ENCODE assay signal across 14 mouse cellular contexts in the genomic region with DNA sequence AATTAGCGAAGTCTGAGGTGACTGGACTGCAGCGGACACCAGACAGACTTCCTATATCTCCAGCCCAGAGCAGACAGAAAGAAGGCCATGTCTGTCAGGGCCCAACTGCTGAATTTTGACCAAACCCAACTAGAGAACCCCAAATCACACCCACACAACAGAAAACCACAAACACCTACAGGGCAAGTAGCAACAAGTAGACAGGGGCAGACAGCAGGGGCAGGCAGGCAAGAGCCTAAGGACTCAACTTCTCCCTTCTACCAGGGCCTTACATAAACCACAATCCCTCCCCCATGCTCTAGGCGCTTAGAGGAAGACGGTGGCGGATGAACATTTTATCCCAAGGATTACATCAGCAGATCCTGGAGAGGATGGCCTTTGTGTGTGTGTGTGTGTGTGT. TPM values are rescaled to one million over a fixed set of nuclear protein-coding genes. Genes with fewer than 3 reads are reported as not detected.
A peak's percentile ranks its signal among the peaks of the same experiment; 100 is the strongest.
DNase-seq lines count a peak whose midpoint lies in the region; TF ChIP-seq lines count a peak whose summit lies in the region.
"Had no signal": no experiment of that assay in that cellular context is flagged by ENCODE, and none has a peak within 500 bp of the region (broad histone marks: within the 10 kb centered on the region; RNA-seq: fewer than 3 reads in every experiment).

No protein-coding gene starts in this region.

- 52% methylated on average over 5 of the region's 5 CpGs for WGBS in spleen, adult 2 months

- TF ChIP-seq CTCF in spleen, adult 2 months (IDR thresholded peaks at IDR 0.05; ENCODE audit: extremely low read depth, insufficient read depth, insufficient read length, insufficient replicate concordance): no peak

- no peaks in the 10 kb centered on the region for H3K27me3 ChIP-seq in spleen, adult 2 months (ENCODE audit: control insufficient read depth, insufficient read depth, low read length)

- DNase-seq in heart, adult 11 months: peak; percentile 93
- DNase-seq in heart, adult 18-20 months: no peak
- DNase-seq in spleen, adult 2 months (ENCODE audit: low read depth in 1 of 2, low spot score in 2 of 2): no peak
- no peak for DNase-seq in spleen, postnatal 10 days (ENCODE audit: low spot score in 2 of 2)
- DNase-seq in lung, postnatal 36 days: peak; percentile 37
- DNase-seq in adrenal gland, adult (ENCODE audit: inconsistent age in 2 of 2, low spot score in 1 of 2): no peak
- DNase-seq in Muller cell, postnatal 12 days (ENCODE audit: inconsistent ontology term): no peak
- DNase-seq in kidney, postnatal 14 days: no peak
- DNase-seq: adrenal gland, postnatal 14 days; cerebellum, adult 11-12 months; gastrocnemius, postnatal 10 days; kidney, adult 11 months; left cerebral cortex, postnatal 4 days had no signal

- H3K4me1 ChIP-seq in spleen, adult 2 months (ENCODE audit: control insufficient read depth, insufficient read depth, insufficient read length): peaks cover 40% of the 10 kb centered on the region

- H3K36me3 ChIP-seq in spleen, adult 2 months (ENCODE audit: control insufficient read depth, insufficient read depth, low read length): no peaks in the 10 kb centered on the region

- H3K27ac ChIP-seq in spleen, adult 2 months (ENCODE audit: insufficient read depth, low read length): peak overlapping the region; percentile 7
- H3K27ac ChIP-seq: layer of hippocampus, adult 2 months had no signal

- no peak for TF ChIP-seq POLR2A in spleen, adult 2 months (IDR thresholded peaks at IDR 0.05; ENCODE audit: low read depth, low read length)

- no peak overlapping the region for H3K4me3 ChIP-seq in spleen, adult 2 months (ENCODE audit: extremely low read depth, insufficient read depth, insufficient read length)
- H3K4me3 ChIP-seq: layer of hippocampus, adult 2 months had no signal

RNA-seq across cellular contexts. Expression of a gene that starts 22.5 kb away (rescaled TPM):
- 10 to 100 TPM; 66.2 to 69.4 TPM for total RNA-seq in heart, adult 18-20 months (2021)
- polyA plus RNA-seq in spleen, adult 2 months (2012; rRNA removed): 138 and 187 TPM in 2 replicates

Comparison
In these comparisons a context has a peak if more than half of its experiments do, and no peak if none do; other contexts are left out.
1. DNase-seq: peak in heart, adult 11 months (single experiment) and lung, postnatal 36 days (single experiment); none in heart, adult 18-20 months (0 of 2), spleen, adult 2 months (0 of 2), spleen, postnatal 10 days (0 of 2), adrenal gland, adult (0 of 2), Muller cell, postnatal 12 days (single experiment) and kidney, postnatal 14 days (single experiment).